Mouse (Mus musculus): ENCODE data around the gene Mpped2. TPM values are rescaled to one million over a fixed set of nuclear protein-coding genes. Genes with fewer than 3 reads are reported as not detected.

The Mpped2 gene
- polyA plus RNA-seq, 1 experiment = not detected

GRCm38 (mm10) chr2:106715674-106716364 lies 22.8 kb downstream of the Mpped2 start:
- Histone ChIP-seq H3K4me3 (ENCODE audit: insufficient read depth, low read depth, low read length) (no peak overlapping the region), H3K4me1 (ENCODE audit: control insufficient read depth, insufficient read depth, low read length) (peaks cover 4% of the 10 kb centered on the region; the same call in 1 of the 2 replicates), H3K27ac (ENCODE audit: insufficient read depth, low read depth, low read length) (no peak overlapping the region)
- WGBS = 27% methylated on average over 10 of the region's 10 CpGs
- TF ChIP-seq CTCF (IDR thresholded peaks at IDR 0.05; ENCODE audit: insufficient read depth, low read depth, low read length) = no peak
- TF ChIP-seq POLR2A (IDR thresholded peaks at IDR 0.05; ENCODE audit: insufficient read depth, low read depth, low read length) = no peak

GRCm38 (mm10) chr2:106716365-106716717 lies 23.3 kb downstream of the Mpped2 start:
- Histone ChIP-seq H3K4me1 (ENCODE audit: control insufficient read depth, insufficient read depth, low read length) (peaks cover 5% of the 10 kb centered on the region; the same call in 1 of the 2 replicates), H3K27ac (ENCODE audit: insufficient read depth, low read depth, low read length) (no peak overlapping the region), H3K4me3 (ENCODE audit: insufficient read depth, low read depth, low read length) (no peak overlapping the region)
- WGBS = 33% methylated on average over 7 of the region's 7 CpGs
- TF ChIP-seq POLR2A (IDR thresholded peaks at IDR 0.05; ENCODE audit: insufficient read depth, low read depth, low read length) (no peak), CTCF (IDR thresholded peaks at IDR 0.05; ENCODE audit: insufficient read depth, low read depth, low read length) (no peak)

- no peak overlapping the region for H3K27ac ChIP-seq (ENCODE audit: insufficient read depth, low read depth, low read length)
- peaks cover 8% of the 10 kb centered on the region; the same call in 1 of the 2 replicates for H3K4me1 ChIP-seq (ENCODE audit: control insufficient read depth, insufficient read depth, low read length)
- no peak overlapping the region for H3K4me3 ChIP-seq (ENCODE audit: insufficient read depth, low read depth, low read length)
- TF ChIP-seq POLR2A (IDR thresholded peaks at IDR 0.05; ENCODE audit: insufficient read depth, low read depth, low read length) = no peak
- no peak for TF ChIP-seq CTCF (IDR thresholded peaks at IDR 0.05; ENCODE audit: insufficient read depth, low read depth, low read length)
- 88% methylated on average over 5 of the region's 5 CpGs for WGBS
These were observed 25.8 kb downstream of the Mpped2 start for GRCm38 (mm10) chr2:106718888-106719287.

DNA sequence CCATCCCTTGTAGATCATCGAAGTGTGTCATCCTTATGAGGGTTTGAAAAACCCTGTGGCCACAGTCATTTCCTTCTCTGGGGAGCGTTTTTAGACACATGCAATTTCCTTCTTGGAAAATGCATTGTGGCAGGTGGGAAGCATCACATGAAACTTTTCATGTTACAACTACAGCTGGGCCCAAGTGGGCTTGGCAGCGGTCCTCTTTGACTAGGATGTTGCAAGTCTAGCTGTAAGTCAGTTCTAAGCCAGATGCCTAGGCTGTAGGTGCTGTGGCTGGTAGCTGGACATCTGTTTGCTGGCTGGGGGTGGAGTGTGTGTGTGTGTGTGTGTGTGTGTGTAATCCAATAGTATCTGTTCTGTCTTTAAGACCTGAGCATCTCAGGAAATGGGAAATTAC lies 26.4 kb downstream of the Mpped2 start:
- Histone ChIP-seq H3K27ac (ENCODE audit: insufficient read depth, low read depth, low read length) (no peak overlapping the region), H3K4me1 (ENCODE audit: control insufficient read depth, insufficient read depth, low read length) (peaks cover 8% of the 10 kb centered on the region; the same call in 1 of the 2 replicates), H3K4me3 (ENCODE audit: insufficient read depth, low read depth, low read length) (no peak overlapping the region)
- 86% methylated on average over 3 of the region's 3 CpGs for WGBS
- TF ChIP-seq CTCF (IDR thresholded peaks at IDR 0.05; ENCODE audit: insufficient read depth, low read depth, low read length) (no peak), POLR2A (IDR thresholded peaks at IDR 0.05; ENCODE audit: insufficient read depth, low read depth, low read length) (no peak)

DNA sequence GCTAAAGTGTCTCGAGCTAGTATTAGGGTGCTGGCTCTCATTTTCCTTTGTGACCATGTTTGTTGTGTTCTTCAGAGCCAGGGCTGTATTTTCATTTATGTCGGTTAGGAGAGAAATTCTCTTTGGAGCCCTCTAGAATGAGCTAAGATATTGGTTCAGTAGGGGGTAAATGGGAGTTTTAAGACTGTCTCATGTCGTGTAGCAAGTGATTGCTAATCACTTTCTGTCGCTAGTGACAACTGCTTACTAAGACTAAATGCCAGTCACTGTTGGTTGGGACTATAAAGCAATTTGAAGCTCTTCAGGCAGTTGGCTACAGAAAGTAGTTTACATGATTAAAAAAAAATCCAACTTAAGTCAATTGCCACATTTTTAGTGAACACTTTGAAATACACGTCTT lies 27.6 kb downstream of the Mpped2 start:
- Histone ChIP-seq H3K4me3 (ENCODE audit: insufficient read depth, low read depth, low read length) (no peak overlapping the region), H3K27ac (ENCODE audit: insufficient read depth, low read depth, low read length) (no peak overlapping the region), H3K4me1 (ENCODE audit: control insufficient read depth, insufficient read depth, low read length) (peaks cover 8% of the 10 kb centered on the region; the same call in 1 of the 2 replicates)
- 45% methylated on average over 5 of the region's 5 CpGs for WGBS
- TF ChIP-seq POLR2A (IDR thresholded peaks at IDR 0.05; ENCODE audit: insufficient read depth, low read depth, low read length) (no peak), CTCF (IDR thresholded peaks at IDR 0.05; ENCODE audit: insufficient read depth, low read depth, low read length) (no peak)

DNA sequence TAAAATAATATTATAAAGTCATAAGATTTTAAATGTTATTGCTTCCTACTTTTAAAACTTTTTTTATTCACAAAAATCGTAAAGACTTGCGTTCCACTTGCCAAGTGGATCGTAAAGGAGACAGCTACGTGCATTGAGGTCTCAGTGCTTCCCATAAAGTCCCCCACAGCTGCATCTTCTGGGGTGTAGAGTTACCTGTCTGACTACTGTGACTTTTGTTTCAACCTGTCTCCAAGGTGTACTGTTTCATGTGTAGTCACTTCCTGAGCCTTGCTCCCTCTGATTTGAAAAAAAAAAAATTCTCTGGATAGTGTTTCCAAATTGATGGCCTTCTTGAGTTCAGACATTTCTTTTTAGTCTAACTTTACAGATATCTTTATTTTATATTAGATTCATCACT lies 29.0 kb downstream of the Mpped2 start:
- Histone ChIP-seq H3K4me1 (ENCODE audit: control insufficient read depth, insufficient read depth, low read length) (peaks cover 8% of the 10 kb centered on the region; the same call in 1 of the 2 replicates), H3K27ac (ENCODE audit: insufficient read depth, low read depth, low read length) (no peak overlapping the region), H3K4me3 (ENCODE audit: insufficient read depth, low read depth, low read length) (no peak overlapping the region)
- WGBS = 95% methylated on average over 4 of the region's 4 CpGs
- no peak for TF ChIP-seq CTCF (IDR thresholded peaks at IDR 0.05; ENCODE audit: insufficient read depth, low read depth, low read length)
- no peak for TF ChIP-seq POLR2A (IDR thresholded peaks at IDR 0.05; ENCODE audit: insufficient read depth, low read depth, low read length)

DNA sequence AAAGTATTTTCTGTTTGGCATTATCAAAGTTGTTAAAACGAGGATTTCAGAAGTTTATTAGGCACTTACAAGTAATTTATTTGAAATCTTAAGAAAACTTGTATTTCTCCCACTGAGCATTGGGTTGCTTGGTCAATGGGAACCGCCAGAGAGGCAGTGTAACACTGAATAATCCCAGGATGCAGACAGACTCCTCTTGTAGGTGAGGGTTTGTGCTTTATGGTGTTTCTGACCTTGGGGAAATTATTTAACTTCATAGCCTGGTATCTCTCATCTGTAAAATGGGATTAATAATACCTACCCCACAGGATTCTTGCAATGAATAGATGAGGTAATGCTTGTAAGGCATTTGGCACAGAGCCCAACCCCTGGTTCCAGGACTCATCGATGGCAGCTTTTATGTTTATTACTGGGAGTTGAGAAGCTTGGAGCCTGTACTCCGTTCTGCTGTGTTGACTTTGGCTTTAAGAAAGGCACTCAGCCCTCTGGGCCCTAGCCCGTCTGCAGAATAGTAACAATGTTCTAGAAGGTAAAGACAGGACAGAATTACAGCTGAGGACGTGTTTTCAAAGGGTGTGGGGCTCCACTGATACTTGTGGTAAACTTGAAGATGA lies 37.0 kb downstream of the Mpped2 start:
- TF ChIP-seq CTCF (IDR thresholded peaks at IDR 0.05; ENCODE audit: insufficient read depth, low read depth, low read length) (no peak), POLR2A (IDR thresholded peaks at IDR 0.05; ENCODE audit: insufficient read depth, low read depth, low read length) (no peak)
- WGBS = 64% methylated on average over 6 of the region's 6 CpGs

GRCm38 (mm10) chr2:106730608-106731007 lies 37.5 kb downstream of the Mpped2 start:
- no peak for TF ChIP-seq POLR2A (IDR thresholded peaks at IDR 0.05; ENCODE audit: insufficient read depth, low read depth, low read length)
- TF ChIP-seq CTCF (IDR thresholded peaks at IDR 0.05; ENCODE audit: insufficient read depth, low read depth, low read length) = no peak
- Histone ChIP-seq H3K27ac (ENCODE audit: insufficient read depth, low read depth, low read length) (peak overlapping the region; percentile 23; the same call in 1 of the 2 replicates), H3K4me1 (ENCODE audit: control insufficient read depth, insufficient read depth, low read length) (peaks cover 6% of the 10 kb centered on the region), H3K4me3 (ENCODE audit: insufficient read depth, low read depth, low read length) (no peak overlapping the region)
- WGBS = 53% methylated on average over 8 of the region's 8 CpGs

More for the DNA sequence above, 37.0 kb downstream of the Mpped2 start:
- Histone ChIP-seq H3K4me3 (ENCODE audit: insufficient read depth, low read depth, low read length) (no peak overlapping the region), H3K27ac (ENCODE audit: insufficient read depth, low read depth, low read length) (peak overlapping the region; percentile 23; the same call in 1 of the 2 replicates), H3K4me1 (ENCODE audit: control insufficient read depth, insufficient read depth, low read length) (peaks cover 6% of the 10 kb centered on the region)

- Histone ChIP-seq H3K4me1 (ENCODE audit: control insufficient read depth, insufficient read depth, low read length) (peaks cover 11% of the 10 kb centered on the region), H3K27ac (ENCODE audit: insufficient read depth, low read depth, low read length) (no peak overlapping the region), H3K4me3 (ENCODE audit: insufficient read depth, low read depth, low read length) (no peak overlapping the region)
- no peak for TF ChIP-seq CTCF (IDR thresholded peaks at IDR 0.05; ENCODE audit: insufficient read depth, low read depth, low read length)
- no peak for TF ChIP-seq POLR2A (IDR thresholded peaks at IDR 0.05; ENCODE audit: insufficient read depth, low read depth, low read length)
- 82% methylated on average over 4 of the region's 4 CpGs for WGBS
These were observed 38.4 kb downstream of the Mpped2 start for GRCm38 (mm10) chr2:106731478-106731877.
